Mouse (Mus musculus) limb, embryonic 11.5 days (tissue): ENCODE data around the gene Hist2h3b. TPM values are rescaled to one million over a fixed set of nuclear protein-coding genes. Genes with fewer than 3 reads are reported as not detected.
"Not testable (repeated sequence)": the region's sequence is repeated elsewhere in the genome, so short reads cannot be mapped to it uniquely, and the experiment has no call there.

ENCODE experiments used
- ATAC-seq: fragments of 200-750 bp; cut with Nextera tagmentation; 2 replicates; pipeline ENCODE4 v1.8.0; 2017; ENCODE audit warnings: low read depth; ENCODE audit not compliant: insufficient number of reproducible peaks, low FRiP score, low TSS enrichment
- DNase-seq: peaks from one replicate; pipeline ENCODE4 v3.0.0-alpha.2; 2015; ENCODE audit warnings: low spot score
- H3K27ac ChIP-seq: fragments of 300-500 bp; sonication (generic); replicated peaks from 2 replicates; pipeline ENCODE4 v1.5.1; 2014; ENCODE audit warnings: low read depth, mild to moderate bottlenecking, low read length
- H3K27me3 ChIP-seq: fragments of 300-500 bp; sonication (generic); 2 replicates; pipeline ENCODE4 v1.6.1; 2014; ENCODE audit warnings: mild to moderate bottlenecking, low read length, mixed read lengths; ENCODE audit not compliant: control insufficient read depth, insufficient read depth
- H3K36me3 ChIP-seq: fragments of 300-500 bp; sonication (generic); 2 replicates; pipeline ENCODE4 v1.6.1; 2014; ENCODE audit warnings: mild to moderate bottlenecking, low read length, moderate library complexity, mixed read lengths; ENCODE audit not compliant: control insufficient read depth, insufficient read depth
- H3K4me1 ChIP-seq: fragments of 300-500 bp; sonication (generic); 2 replicates; pipeline ENCODE4 v1.6.1; 2014; ENCODE audit warnings: low read length, mixed read lengths; ENCODE audit not compliant: control insufficient read depth, insufficient read depth
- H3K4me2 ChIP-seq: fragments of 300-500 bp; sonication (generic); 2 replicates; pipeline ENCODE4 v1.6.1; 2014; ENCODE audit warnings: low read depth, mild to moderate bottlenecking, moderate library complexity; ENCODE audit not compliant: severe bottlenecking
- H3K4me3 ChIP-seq: fragments of 300-500 bp; sonication (generic); 2 replicates; pipeline ENCODE4 v1.5.1; 2014; ENCODE audit warnings: low read depth, low read length
- H3K9ac ChIP-seq: fragments of 300-500 bp; sonication (generic); 2 replicates; pipeline ENCODE4 v1.6.1; 2014; ENCODE audit warnings: mild to moderate bottlenecking, low read length
- H3K9me3 ChIP-seq: fragments of 300-500 bp; sonication (generic); 2 replicates; pipeline ENCODE4 v1.6.1; 2016; ENCODE audit warnings: low read length; ENCODE audit not compliant: control insufficient read depth
- whole genome bisulfite sequencing: fragments of 180-500 bp; shearing (Covaris S2); extraction: QIAGEN DNeasy Blood & Tissue Kit; methylation state at CpG from one replicate; pipeline ENCODE4 v1.1.7; 2014; 5-methylcytosine and 5-hydroxymethylcytosine counted together
- polyA plus RNA-seq: library from polyadenylated mRNA; unstranded; fragments of >200 nt; fragmentation: Nextera tagmentation; extraction: Ambion mirVana; gene quantifications from 2 replicates; pipeline ENCODE4 v1.2.1, GENCODE M21; 2014

Gene Hist2h3b
- polyA plus RNA-seq = 73.6 and 75.8 TPM in 2 replicates

GRCm38 (mm10) chr3:96268051-96268775, at the start of gene Hist2h3b:
Hist2h3b (plus strand) TSS chr3:96268654.
- Histone ChIP-seq H3K4me1 (peaks cover 11% of the 10 kb centered on the region), H3K9me3 (no peaks in the 10 kb centered on the region), H3K9ac (peak within 1 kb of the TSS; percentile 81), H3K4me3 (peak within 1 kb of the TSS; percentile 57), H3K27me3 (no peaks in the 10 kb centered on the region), H3K4me2 (peak within 1 kb of the TSS; percentile 63), H3K27ac (peak within 1 kb of the TSS; percentile 96), H3K36me3 (no peaks in the 10 kb centered on the region)
- peak; percentile 71 for ATAC-seq
- peak; percentile 83 for DNase-seq
- 27% methylated on average over 28 of the region's 30 CpGs for WGBS

GRCm38 (mm10) chr3:96219191-96219641, 49.2 kb upstream of the Hist2h3b start:
- peak overlapping the region; percentile 61 for H3K4me3 ChIP-seq
- H3K27ac ChIP-seq = peak overlapping the region; percentile 98
- DNase-seq (peak; percentile 67), ATAC-seq (peak; percentile 2; the same call in 1 of the 2 replicates)
- WGBS = under 1% methylated on average over 12 of the region's 12 CpGs
- peak overlapping the region; percentile 59 for H3K4me2 ChIP-seq
- H3K9ac ChIP-seq = peak overlapping the region; percentile 47
- H3K4me1 ChIP-seq = peaks cover 12% of the 10 kb centered on the region
- H3K36me3 ChIP-seq = no peaks in the 10 kb centered on the region
- no peaks in the 10 kb centered on the region for H3K27me3 ChIP-seq
- no peaks in the 10 kb centered on the region for H3K9me3 ChIP-seq

GRCm38 (mm10) chr3:96219661-96220130, 48.8 kb upstream of the Hist2h3b start, which contains the start of the genes Bola1 and Hist2h2ab:
Bola1 (minus strand) TSS chr3:96219709.
Hist2h2ab (plus strand) TSS chr3:96219865.
- no peaks in the 10 kb centered on the region for H3K36me3 ChIP-seq
- H3K27ac ChIP-seq = peak within 1 kb of the TSS; percentile 98
- under 1% methylated on average over 37 of the region's 37 CpGs for WGBS

GRCm38 (mm10) chr3:96220131-96220764, 48.2 kb upstream of the Hist2h3b start:
- peak overlapping the region; percentile 98 for H3K27ac ChIP-seq
- under 1% methylated on average over 26 of the region's 47 CpGs for WGBS
- not testable (repeated sequence) for H3K36me3 ChIP-seq, H3K27me3 ChIP-seq, ATAC-seq, H3K9me3 ChIP-seq
- H3K9ac ChIP-seq = peak overlapping the region; percentile 93
- peak overlapping the region; percentile 59 for H3K4me2 ChIP-seq
- H3K4me3 ChIP-seq = peak overlapping the region; percentile 61
- DNase-seq = peak; percentile 82
- H3K4me1 ChIP-seq = peaks cover 12% of the 10 kb centered on the region

More at GRCm38 (mm10) chr3:96219661-96220130, 48.8 kb upstream of the Hist2h3b start, which contains the start of the genes Bola1 and Hist2h2ab:
- peaks cover 12% of the 10 kb centered on the region for H3K4me1 ChIP-seq
- H3K4me3 ChIP-seq = peak within 1 kb of the TSS; percentile 61
- no peak for DNase-seq
- no peaks in the 10 kb centered on the region for H3K27me3 ChIP-seq
- peak within 1 kb of the TSS; percentile 59 for H3K4me2 ChIP-seq
- ATAC-seq = peak; percentile 88
- no peaks in the 10 kb centered on the region for H3K9me3 ChIP-seq
- peak within 1 kb of the TSS; percentile 93 for H3K9ac ChIP-seq

GRCm38 (mm10) chr3:96220765-96221639, 47.5 kb upstream of the Hist2h3b start, which contains the start of the genes Hist2h2ac and Hist2h2be:
Hist2h2ac (minus strand) TSS chr3:96220880.
Hist2h2be (plus strand) TSS chr3:96221119.
- Histone ChIP-seq H3K27ac (peak within 1 kb of the TSS; percentile 98), H3K9me3 (no peaks in the 10 kb centered on the region), H3K36me3 (no peaks in the 10 kb centered on the region), H3K4me2 (peak within 1 kb of the TSS; percentile 59), H3K9ac (peak within 1 kb of the TSS; percentile 93), H3K4me3 (peak within 1 kb of the TSS; percentile 61), H3K4me1 (peaks cover 12% of the 10 kb centered on the region), H3K27me3 (no peaks in the 10 kb centered on the region)
- under 1% methylated on average over 43 of the region's 43 CpGs for WGBS
- DNase-seq = peak; percentile 84
- peak; percentile 90 for ATAC-seq

GRCm38 (mm10) chr3:96221640-96222038, 46.8 kb upstream of the Hist2h3b start:
- peak overlapping the region; percentile 61 for H3K4me3 ChIP-seq
- DNase-seq = peak; percentile 45
- no peaks in the 10 kb centered on the region for H3K27me3 ChIP-seq
- H3K9me3 ChIP-seq = no peaks in the 10 kb centered on the region
- no peaks in the 10 kb centered on the region for H3K36me3 ChIP-seq
- H3K9ac ChIP-seq = peak overlapping the region; percentile 53
- peak overlapping the region; percentile 59 for H3K4me2 ChIP-seq
- no peak for ATAC-seq
- peaks cover 12% of the 10 kb centered on the region for H3K4me1 ChIP-seq
- H3K27ac ChIP-seq = peak overlapping the region; percentile 98
- WGBS = 32% methylated on average over 9 of the region's 9 CpGs

DNA sequence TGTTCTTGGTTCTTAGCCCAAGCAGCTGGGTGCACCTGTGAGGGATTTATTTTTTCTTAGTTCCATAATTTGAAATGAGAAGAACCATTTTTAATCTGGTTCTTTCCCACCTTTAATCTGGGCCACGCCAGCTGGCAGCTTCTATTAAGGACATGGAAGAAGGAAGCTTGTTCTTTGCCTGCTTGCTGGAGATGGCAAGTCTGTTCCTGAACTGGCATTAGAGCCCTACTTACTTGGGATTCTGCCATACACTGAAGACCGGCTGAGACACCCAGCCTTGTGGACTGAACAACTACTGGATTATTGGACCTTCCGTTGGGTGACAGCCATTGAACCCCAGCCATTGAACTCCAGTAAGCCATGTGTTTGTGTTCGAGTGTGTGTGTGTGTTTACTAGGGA, 45.7 kb upstream of the Hist2h3b start:
- Histone ChIP-seq H3K4me3 (no peak overlapping the region), H3K27me3 (no peaks in the 10 kb centered on the region), H3K27ac (no peak overlapping the region), H3K9me3 (no peaks in the 10 kb centered on the region), H3K4me1 (peaks cover 12% of the 10 kb centered on the region), H3K36me3 (no peaks in the 10 kb centered on the region), H3K9ac (no peak overlapping the region), H3K4me2 (0 out of 2 replicates have a peak overlapping the region, but pooled peaks have one; percentile 2)
- no peak for ATAC-seq
- no peak for DNase-seq
- 91% methylated on average over 4 of the region's 4 CpGs for WGBS
